Mouse (Mus musculus): ENCODE data around the gene Dhrs7c. TPM values are rescaled to one million over a fixed set of nuclear protein-coding genes. Genes with fewer than 3 reads are reported as not detected.

Dhrs7c gene
- polyA plus RNA-seq, 1 experiment, result not detected

DNA sequence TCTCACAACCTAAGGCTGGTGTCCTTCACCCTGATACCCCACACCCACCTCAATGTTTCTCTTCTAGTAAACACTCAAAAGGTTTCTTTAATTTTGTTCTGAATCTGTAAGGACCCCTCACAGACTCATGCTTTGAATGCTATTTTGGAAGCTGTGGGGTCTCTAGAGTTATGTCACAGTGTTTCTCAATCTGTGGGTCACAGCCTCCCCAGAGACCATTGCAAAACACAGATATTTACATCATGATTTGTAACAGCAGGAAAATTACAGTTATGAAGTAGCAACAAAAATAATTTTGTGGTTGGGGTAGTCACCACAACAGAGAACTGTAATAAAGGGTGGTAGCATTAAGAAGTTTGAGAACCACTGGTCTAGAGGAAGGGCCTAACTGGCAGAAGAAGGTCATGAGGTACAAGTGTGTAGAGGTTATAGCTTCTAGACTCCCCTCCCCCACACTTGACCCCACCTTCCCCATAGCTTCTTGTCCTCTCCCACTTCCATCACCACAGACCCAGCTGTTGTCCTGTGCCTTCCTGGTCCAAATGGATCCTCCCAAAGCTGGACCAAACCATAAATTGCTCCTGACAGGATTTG is 2.2 kb downstream of the Dhrs7c start:
- H3K4me1 ChIP-seq (ENCODE audit: control insufficient read depth, insufficient read depth, low read length), result peaks cover 5% of the 10 kb centered on the region
- H3K27ac ChIP-seq (ENCODE audit: insufficient read depth, low read length), result no peak overlapping the region
- no peak overlapping the region for H3K4me3 ChIP-seq (replicated peaks; ENCODE audit: insufficient read depth, low read depth, low read length)
- H3K27me3 ChIP-seq (ENCODE audit: control insufficient read depth, insufficient read depth, low read length), result no peaks in the 10 kb centered on the region
- DNase-seq, result no peak
- no peak for TF ChIP-seq CTCF (IDR thresholded peaks at IDR 0.05; ENCODE audit: borderline replicate concordance, insufficient read depth, low read depth, low read length)
- TF ChIP-seq POLR2A (IDR thresholded peaks at IDR 0.05; ENCODE audit: borderline replicate concordance, insufficient read depth, low read length), result no peak

DNA sequence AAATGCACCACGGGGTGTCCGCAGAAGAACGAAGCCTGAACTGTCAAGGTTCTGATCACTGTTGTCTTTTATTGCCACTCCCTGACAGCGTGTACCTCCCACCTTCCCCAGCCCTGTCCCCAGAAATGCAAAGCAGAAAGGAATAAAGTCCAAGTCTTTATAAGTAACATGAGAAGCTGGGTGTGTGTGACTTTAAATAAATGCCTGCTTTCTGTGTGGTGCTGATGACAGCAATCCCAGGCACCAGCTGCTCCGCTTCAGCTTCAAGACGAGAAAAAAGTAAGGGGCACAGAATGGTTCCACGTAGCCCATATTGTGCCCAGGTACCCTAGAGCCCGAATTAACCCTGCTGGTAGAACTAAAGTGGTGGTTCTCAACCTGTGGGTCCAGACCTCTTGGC is 3.2 kb downstream of the Dhrs7c start:
- no peak overlapping the region for H3K27ac ChIP-seq (ENCODE audit: insufficient read depth, low read length)
- no peaks in the 10 kb centered on the region for H3K27me3 ChIP-seq (ENCODE audit: control insufficient read depth, insufficient read depth, low read length)
- TF ChIP-seq POLR2A (IDR thresholded peaks at IDR 0.05; ENCODE audit: borderline replicate concordance, insufficient read depth, low read length) (no peak), CTCF (IDR thresholded peaks at IDR 0.05; ENCODE audit: borderline replicate concordance, insufficient read depth, low read depth, low read length) (no peak)
- 76% methylated on average over 8 of the region's 8 CpGs for WGBS
- no peak for DNase-seq
- H3K4me3 ChIP-seq (replicated peaks; ENCODE audit: insufficient read depth, low read depth, low read length), result no peak overlapping the region
- H3K4me1 ChIP-seq (ENCODE audit: control insufficient read depth, insufficient read depth, low read length), result peaks cover 5% of the 10 kb centered on the region

DNA sequence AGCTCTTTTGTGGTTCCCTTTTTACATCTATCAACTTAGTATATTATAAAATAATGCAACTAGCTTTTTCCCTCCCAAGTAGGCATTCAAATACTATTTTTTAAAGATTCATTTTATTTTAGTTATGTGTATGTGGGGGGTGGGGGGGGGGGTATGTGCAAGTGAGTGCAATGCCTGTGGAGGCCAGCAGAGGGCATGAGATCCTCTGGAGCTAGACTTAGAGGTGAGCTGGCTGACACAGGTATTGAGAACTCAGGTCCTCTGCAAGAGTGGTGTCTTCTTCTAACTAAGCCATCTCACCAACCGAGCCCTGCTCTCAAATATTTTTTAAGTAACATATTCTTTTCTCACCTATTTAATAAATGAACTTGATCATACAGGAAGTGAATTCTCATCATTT is 7.6 kb downstream of the Dhrs7c start:
- Histone ChIP-seq H3K4me1 (ENCODE audit: control insufficient read depth, insufficient read depth, low read length) (no peaks in the 10 kb centered on the region), H3K4me3 (replicated peaks; ENCODE audit: insufficient read depth, low read depth, low read length) (no peak overlapping the region), H3K27me3 (ENCODE audit: control insufficient read depth, insufficient read depth, low read length) (no peaks in the 10 kb centered on the region), H3K27ac (ENCODE audit: insufficient read depth, low read length) (no peak overlapping the region)
- 97% methylated on average over 1 of the region's 1 CpGs for WGBS
- DNase-seq, result no peak
- TF ChIP-seq POLR2A (IDR thresholded peaks at IDR 0.05; ENCODE audit: borderline replicate concordance, insufficient read depth, low read length) (no peak), CTCF (IDR thresholded peaks at IDR 0.05; ENCODE audit: borderline replicate concordance, insufficient read depth, low read depth, low read length) (0 out of 2 replicates have a peak, but pooled peaks have one; percentile 8)

DNA sequence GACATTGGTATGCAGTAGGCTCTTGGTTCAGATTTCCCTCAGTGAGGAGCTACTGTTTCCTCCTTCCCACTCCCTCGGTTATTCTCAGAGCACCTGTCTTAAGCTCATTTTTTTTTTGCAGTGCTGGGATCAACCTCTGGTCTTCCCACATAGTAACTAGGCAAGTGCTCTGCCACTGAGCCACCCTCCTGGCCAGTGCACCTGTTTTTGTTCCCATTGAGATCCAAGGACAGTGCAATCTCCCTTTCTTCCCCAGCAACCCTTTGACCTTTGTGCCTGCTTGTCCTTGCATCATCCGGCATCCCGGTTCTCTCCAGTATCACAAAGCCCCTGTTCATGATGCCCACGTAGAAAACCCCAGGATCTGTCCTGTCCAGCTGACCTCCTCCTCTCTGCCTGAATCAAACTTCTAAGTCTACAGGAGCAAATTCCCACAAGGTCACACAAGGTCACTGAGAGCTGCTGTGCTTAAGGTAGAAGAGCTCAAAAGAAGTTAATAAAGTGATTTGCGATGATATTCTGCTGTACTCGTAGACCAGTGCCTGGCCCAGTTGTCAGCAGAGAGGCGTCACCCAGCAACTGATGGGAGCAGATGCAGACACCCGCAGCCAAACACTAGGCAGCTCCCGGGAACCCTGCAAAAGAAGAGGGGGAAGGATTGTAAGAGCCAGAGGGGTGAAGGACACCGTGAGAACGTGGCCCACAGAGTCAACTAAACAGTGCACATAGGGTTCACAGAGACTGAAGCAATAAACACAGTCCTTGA is 9.0 kb downstream of the Dhrs7c start:
- no peak overlapping the region for H3K4me3 ChIP-seq (replicated peaks; ENCODE audit: insufficient read depth, low read depth, low read length)
- TF ChIP-seq POLR2A (IDR thresholded peaks at IDR 0.05; ENCODE audit: borderline replicate concordance, insufficient read depth, low read length), result no peak
- no peak for TF ChIP-seq CTCF (IDR thresholded peaks at IDR 0.05; ENCODE audit: borderline replicate concordance, insufficient read depth, low read depth, low read length)
- no peaks in the 10 kb centered on the region for H3K27me3 ChIP-seq (ENCODE audit: control insufficient read depth, insufficient read depth, low read length)
- H3K27ac ChIP-seq (ENCODE audit: insufficient read depth, low read length), result no peak overlapping the region
- WGBS, result 73% methylated on average over 11 of the region's 11 CpGs
- DNase-seq, result no peak
- H3K4me1 ChIP-seq (ENCODE audit: control insufficient read depth, insufficient read depth, low read length), result no peaks in the 10 kb centered on the region

DNA sequence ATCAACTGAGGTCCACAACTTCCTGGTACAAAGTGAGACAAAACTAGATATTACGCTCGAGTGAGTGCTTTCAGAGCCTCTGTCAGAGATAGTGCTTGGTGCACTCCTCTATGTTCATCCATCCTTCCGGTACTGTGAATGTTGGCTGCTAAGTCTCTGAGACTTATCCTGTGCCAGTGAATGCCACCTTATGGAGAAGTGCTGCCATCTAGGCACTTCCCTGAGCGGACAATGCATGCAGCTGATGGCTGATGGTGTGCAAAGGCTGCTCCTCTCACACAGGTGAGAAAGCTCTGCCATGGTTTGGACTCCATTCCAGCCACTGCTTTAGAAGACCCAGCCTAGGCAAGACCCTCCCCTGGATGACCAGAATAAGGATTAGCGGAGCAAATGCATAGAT is 10.1 kb downstream of the Dhrs7c start:
- H3K4me3 ChIP-seq (replicated peaks; ENCODE audit: insufficient read depth, low read depth, low read length), result no peak overlapping the region
- H3K4me1 ChIP-seq (ENCODE audit: control insufficient read depth, insufficient read depth, low read length), result no peaks in the 10 kb centered on the region
- no peak for DNase-seq
- 70% methylated on average over 5 of the region's 5 CpGs for WGBS
- H3K27ac ChIP-seq (ENCODE audit: insufficient read depth, low read length), result no peak overlapping the region
- no peaks in the 10 kb centered on the region for H3K27me3 ChIP-seq (ENCODE audit: control insufficient read depth, insufficient read depth, low read length)
- TF ChIP-seq POLR2A (IDR thresholded peaks at IDR 0.05; ENCODE audit: borderline replicate concordance, insufficient read depth, low read length), result no peak
- TF ChIP-seq CTCF (IDR thresholded peaks at IDR 0.05; ENCODE audit: borderline replicate concordance, insufficient read depth, low read depth, low read length), result peak; percentile 17; the same call in 1 of the 2 replicates

DNA sequence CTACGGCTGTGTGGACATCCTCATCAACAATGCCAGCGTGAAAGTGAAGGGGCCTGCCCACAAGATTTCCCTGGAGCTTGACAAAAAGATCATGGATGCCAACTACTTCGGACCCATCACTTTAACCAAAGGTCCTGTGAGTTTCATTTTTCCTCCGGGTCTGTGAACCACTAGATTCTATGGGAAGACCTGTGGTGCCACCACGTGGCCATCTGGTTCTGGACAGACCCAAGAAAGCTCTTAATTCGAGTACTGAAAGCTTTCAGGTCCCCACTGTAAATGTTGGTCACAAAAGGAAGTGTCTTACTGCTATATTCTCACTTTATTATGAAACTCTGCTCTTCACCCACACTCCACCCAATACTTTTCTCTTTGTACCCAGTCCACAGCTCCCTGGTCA is 13.5 kb downstream of the Dhrs7c start:
- Histone ChIP-seq H3K4me1 (ENCODE audit: control insufficient read depth, insufficient read depth, low read length) (no peaks in the 10 kb centered on the region), H3K4me3 (replicated peaks; ENCODE audit: insufficient read depth, low read depth, low read length) (no peak overlapping the region), H3K27ac (ENCODE audit: insufficient read depth, low read length) (no peak overlapping the region), H3K27me3 (ENCODE audit: control insufficient read depth, insufficient read depth, low read length) (no peaks in the 10 kb centered on the region)
- DNase-seq, result peak in 1 of 2 experiments; percentile 14
- no peak for TF ChIP-seq POLR2A (IDR thresholded peaks at IDR 0.05; ENCODE audit: borderline replicate concordance, insufficient read depth, low read length)
- TF ChIP-seq CTCF (IDR thresholded peaks at IDR 0.05; ENCODE audit: borderline replicate concordance, insufficient read depth, low read depth, low read length), result peak; percentile 41; the same call in 1 of the 2 replicates
- WGBS, result 61% methylated on average over 6 of the region's 6 CpGs

DNA sequence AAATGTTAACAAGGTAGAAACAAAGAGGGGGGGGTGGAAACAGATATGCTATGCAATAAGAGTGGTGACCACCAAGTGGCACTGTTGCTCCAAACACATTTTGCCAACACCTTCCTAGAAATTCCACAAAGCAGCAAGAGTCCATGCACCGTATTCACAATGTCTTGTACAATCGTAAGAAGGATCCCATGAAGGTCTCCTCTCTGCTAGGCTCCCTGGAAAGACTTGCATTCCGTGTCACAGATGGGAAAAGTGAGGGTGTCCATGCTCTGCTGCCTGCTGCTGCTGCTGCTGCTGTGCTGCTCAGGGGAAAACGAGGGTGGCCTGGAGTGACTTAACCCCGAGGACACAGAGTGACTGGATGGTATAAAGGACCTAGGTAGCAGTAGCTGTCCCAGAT is 21.6 kb downstream of the Dhrs7c start:
- Histone ChIP-seq H3K4me1 (ENCODE audit: control insufficient read depth, insufficient read depth, low read length) (peaks cover 9% of the 10 kb centered on the region), H3K4me3 (replicated peaks; ENCODE audit: insufficient read depth, low read depth, low read length) (no peak overlapping the region), H3K27me3 (ENCODE audit: control insufficient read depth, insufficient read depth, low read length) (no peaks in the 10 kb centered on the region), H3K27ac (ENCODE audit: insufficient read depth, low read length) (no peak overlapping the region)
- WGBS, result 7% methylated on average over 5 of the region's 5 CpGs
- DNase-seq, result peak in 1 of 2 experiments; percentile 22
- TF ChIP-seq CTCF (IDR thresholded peaks at IDR 0.05; ENCODE audit: borderline replicate concordance, insufficient read depth, low read depth, low read length), result peak; percentile 63
- TF ChIP-seq POLR2A (IDR thresholded peaks at IDR 0.05; ENCODE audit: borderline replicate concordance, insufficient read depth, low read length), result no peak

DNA sequence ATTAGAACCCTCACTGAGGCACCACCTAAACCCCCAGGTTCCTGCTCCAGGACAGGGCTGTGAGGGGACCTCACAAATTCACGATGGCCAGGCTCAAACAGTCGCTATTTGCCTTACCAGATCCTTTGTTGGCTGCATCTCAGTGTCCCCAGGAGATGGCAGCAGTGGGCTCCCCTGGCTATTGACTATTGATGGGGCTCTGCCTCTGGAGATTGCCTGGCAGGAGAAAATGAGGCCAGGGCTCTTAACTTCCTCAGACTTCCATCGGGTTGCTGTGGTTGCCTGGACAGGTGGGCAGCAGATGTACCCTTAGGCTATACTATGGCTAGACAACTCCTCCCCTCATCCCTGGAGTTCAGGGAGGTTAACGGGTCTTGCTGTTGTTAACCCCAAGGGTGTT is 22.2 kb downstream of the Dhrs7c start:
- H3K4me3 ChIP-seq (replicated peaks; ENCODE audit: insufficient read depth, low read depth, low read length), result no peak overlapping the region
- no peaks in the 10 kb centered on the region for H3K27me3 ChIP-seq (ENCODE audit: control insufficient read depth, insufficient read depth, low read length)
- TF ChIP-seq POLR2A (IDR thresholded peaks at IDR 0.05; ENCODE audit: borderline replicate concordance, insufficient read depth, low read length) (no peak), CTCF (IDR thresholded peaks at IDR 0.05; ENCODE audit: borderline replicate concordance, insufficient read depth, low read depth, low read length) (peak; percentile 23; the same call in 1 of the 2 replicates)
- peak in 1 of 2 experiments; percentile 15 for DNase-seq
- peaks cover 9% of the 10 kb centered on the region for H3K4me1 ChIP-seq (ENCODE audit: control insufficient read depth, insufficient read depth, low read length)
- 39% methylated on average over 4 of the region's 4 CpGs for WGBS
- no peak overlapping the region for H3K27ac ChIP-seq (ENCODE audit: insufficient read depth, low read length)
